Mouse (Mus musculus) kidney, postnatal 0 days (tissue): ENCODE measurements around the gene Elf5. TPM values are rescaled to one million over a fixed set of nuclear protein-coding genes. Genes with fewer than 3 reads are reported as not detected.

Experiments
- ATAC-seq: fragments of 200-750 bp; cut with Nextera tagmentation; replicated peaks from 2 replicates; pipeline ENCODE4 v1.8.0; 2017; ENCODE audit warnings: low read depth, moderate number of reproducible peaks, moderate TSS enrichment, moderate library complexity; ENCODE audit not compliant: low FRiP score
- DNase-seq: peaks from one replicate; pipeline ENCODE4 v3.0.0-alpha.2; 2016; ENCODE audit warnings: low spot score
- H3K27ac ChIP-seq: fragments of 300-500 bp; sonication (generic); 2 replicates; pipeline ENCODE4 v1.5.1; 2014; ENCODE audit warnings: mild to moderate bottlenecking
- H3K27me3 ChIP-seq: fragments of 300-500 bp; sonication (generic); 2 replicates; pipeline ENCODE4 v1.6.1; 2014; ENCODE audit warnings: low read length, mixed read lengths; ENCODE audit not compliant: insufficient read depth
- H3K36me3 ChIP-seq: fragments of 300-500 bp; sonication (generic); 2 replicates; pipeline ENCODE4 v1.6.1; 2014; ENCODE audit warnings: low read length, mixed read lengths; ENCODE audit not compliant: insufficient read depth
- H3K4me1 ChIP-seq: fragments of 300-500 bp; sonication (generic); replicated peaks from 2 replicates; pipeline ENCODE4 v1.6.1; 2014; ENCODE audit warnings: antibody characterized with exemption, low read length, mixed read lengths; ENCODE audit not compliant: insufficient read depth
- H3K4me2 ChIP-seq: fragments of 300-500 bp; sonication (generic); 2 replicates; pipeline ENCODE4 v1.6.1; 2014; ENCODE audit warnings: mild to moderate bottlenecking, low read length, moderate library complexity, mixed read lengths
- H3K4me3 ChIP-seq: fragments of 300-500 bp; sonication (generic); replicated peaks from 2 replicates; pipeline ENCODE4 v1.5.1; 2014; ENCODE audit warnings: low read depth, low read length
- H3K9ac ChIP-seq: fragments of 300-500 bp; sonication (generic); 2 replicates; pipeline ENCODE4 v1.6.1; 2014; ENCODE audit warnings: low read depth, low read length
- H3K9me3 ChIP-seq: fragments of 300-500 bp; sonication (generic); replicated peaks from 2 replicates; pipeline ENCODE4 v1.6.1; 2016; ENCODE audit warnings: low read length, inconsistent platforms, mixed read lengths
- CTCF ChIP-seq: IDR thresholded peaks from 2 replicates; pipeline ENCODE4 v1.5.1; 2016; ENCODE audit warnings: antibody characterized with exemption, low read depth, mild to moderate bottlenecking, moderate library complexity
- WGBS: fragments of 180-500 bp; shearing (Covaris S2); extraction: QIAGEN DNeasy Blood & Tissue Kit; methylation state at CpG from one replicate; pipeline ENCODE4 v1.1.7; 2014; 5-methylcytosine and 5-hydroxymethylcytosine counted together
- polyA plus RNA-seq: library from polyadenylated mRNA; unstranded; fragments of >200 nt; fragmentation: Nextera tagmentation; extraction: Ambion mirVana; gene quantifications from 2 replicates; pipeline ENCODE4 v1.2.1, GENCODE M21; 2015

Gene Elf5
- polyA plus RNA-seq = 4.8 and 6.5 TPM in 2 replicates

- H3K27ac ChIP-seq = no peak within 1 kb of the TSS
- no peaks in the 10 kb centered on the region for H3K36me3 ChIP-seq
- no peak within 1 kb of the TSS for H3K9ac ChIP-seq
- no peaks in the 10 kb centered on the region for H3K9me3 ChIP-seq
- WGBS = 79% methylated on average over 6 of the region's 6 CpGs
- no peaks in the 10 kb centered on the region for H3K4me1 ChIP-seq
- no peak for TF ChIP-seq CTCF
- no peaks in the 10 kb centered on the region for H3K27me3 ChIP-seq
- H3K4me2 ChIP-seq = no peak within 1 kb of the TSS
- H3K4me3 ChIP-seq = no peak within 1 kb of the TSS
- ATAC-seq = no peak
- DNase-seq = no peak
Observed at GRCm38 (mm10) chr2:103411348-103411747, at the start of gene Elf5. Gene Elf5 (plus strand): TSS chr2:103411688.

GRCm38 (mm10) chr2:103372541-103372940, 38.9 kb upstream of the Elf5 start:
- ATAC-seq = no peak
- no peak for TF ChIP-seq CTCF
- Histone ChIP-seq H3K27ac (no peak overlapping the region), H3K9me3 (no peaks in the 10 kb centered on the region), H3K9ac (no peak overlapping the region), H3K4me2 (no peak overlapping the region), H3K36me3 (no peaks in the 10 kb centered on the region), H3K27me3 (no peaks in the 10 kb centered on the region), H3K4me1 (no peaks in the 10 kb centered on the region), H3K4me3 (no peak overlapping the region)
- WGBS = 74% methylated on average over 5 of the region's 5 CpGs
- no peak for DNase-seq

GRCm38 (mm10) chr2:103379502-103380160, 31.9 kb upstream of the Elf5 start:
- H3K4me2 ChIP-seq = no peak overlapping the region
- ATAC-seq (no peak), DNase-seq (peak; percentile 45)
- no peak overlapping the region for H3K9ac ChIP-seq
- no peaks in the 10 kb centered on the region for H3K9me3 ChIP-seq
- no peak overlapping the region for H3K27ac ChIP-seq
- WGBS = 70% methylated on average over 9 of the region's 9 CpGs
- H3K4me1 ChIP-seq = no peaks in the 10 kb centered on the region
- H3K27me3 ChIP-seq = no peaks in the 10 kb centered on the region
- H3K4me3 ChIP-seq = no peak overlapping the region
- no peaks in the 10 kb centered on the region for H3K36me3 ChIP-seq
- TF ChIP-seq CTCF = no peak

- 73% methylated on average over 2 of the region's 2 CpGs for WGBS
- no peaks in the 10 kb centered on the region for H3K9me3 ChIP-seq
- DNase-seq (no peak), ATAC-seq (no peak)
- no peak overlapping the region for H3K4me3 ChIP-seq
- H3K4me2 ChIP-seq = no peak overlapping the region
- no peak for TF ChIP-seq CTCF
- H3K27ac ChIP-seq = no peak overlapping the region
- no peaks in the 10 kb centered on the region for H3K4me1 ChIP-seq
- no peaks in the 10 kb centered on the region for H3K36me3 ChIP-seq
- H3K9ac ChIP-seq = no peak overlapping the region
- no peaks in the 10 kb centered on the region for H3K27me3 ChIP-seq
Observed at GRCm38 (mm10) chr2:103382174-103382573, 29.3 kb upstream of the Elf5 start.

GRCm38 (mm10) chr2:103387881-103388280, 23.6 kb upstream of the Elf5 start:
- TF ChIP-seq CTCF = no peak

GRCm38 (mm10) chr2:103388311-103388710, 23.2 kb upstream of the Elf5 start:
- ATAC-seq (no peak), DNase-seq (no peak)
- no peak overlapping the region for H3K27ac ChIP-seq
- H3K36me3 ChIP-seq = no peaks in the 10 kb centered on the region
- no peaks in the 10 kb centered on the region for H3K4me1 ChIP-seq
- H3K9me3 ChIP-seq = no peaks in the 10 kb centered on the region
- H3K4me3 ChIP-seq = no peak overlapping the region
- 61% methylated on average over 1 of the region's 1 CpGs for WGBS
- TF ChIP-seq CTCF = no peak
- no peaks in the 10 kb centered on the region for H3K27me3 ChIP-seq
- H3K4me2 ChIP-seq = no peak overlapping the region
- H3K9ac ChIP-seq = no peak overlapping the region

More at GRCm38 (mm10) chr2:103387881-103388280, 23.6 kb upstream of the Elf5 start:
- DNase-seq = no peak
- Histone ChIP-seq H3K27me3 (no peaks in the 10 kb centered on the region), H3K9ac (no peak overlapping the region), H3K4me1 (no peaks in the 10 kb centered on the region), H3K27ac (no peak overlapping the region), H3K9me3 (no peaks in the 10 kb centered on the region), H3K4me2 (no peak overlapping the region), H3K36me3 (no peaks in the 10 kb centered on the region), H3K4me3 (no peak overlapping the region)
- 93% methylated on average over 1 of the region's 1 CpGs for WGBS
- ATAC-seq = no peak
